Mouse (Mus musculus) spleen, adult 2 months (tissue): ENCODE data around the gene AU022252. TPM values are rescaled to one million over a fixed set of nuclear protein-coding genes. Genes with fewer than 3 reads are reported as not detected.

Experiments
- DNase-seq, 2 experiments: peaks; one replicate each; pipeline versions ENCODE4 v3.0.0 to v3.0.0-alpha.2; 2012 to 2021; ENCODE audit warnings: low spot score in 2 of 2, low read depth in 1 of 2
- H3K27ac ChIP-seq: fragments of 200-500 bp; 2 replicates; pipeline ENCODE4 v1.5.1; 2012; ENCODE audit warnings: low read length, inconsistent platforms; ENCODE audit not compliant: insufficient read depth
- H3K27me3 ChIP-seq: fragments of 200-500 bp; 2 replicates; pipeline ENCODE4 v1.6.1; 2012; ENCODE audit warnings: mild to moderate bottlenecking, moderate library complexity, low read length, inconsistent platforms; ENCODE audit not compliant: control insufficient read depth, insufficient read depth
- H3K36me3 ChIP-seq: fragments of 200-500 bp; 2 replicates; pipeline ENCODE4 v1.6.1; 2012; ENCODE audit warnings: mild to moderate bottlenecking, low read length, inconsistent platforms; ENCODE audit not compliant: control insufficient read depth, insufficient read depth
- H3K4me1 ChIP-seq: fragments of 200-500 bp; 2 replicates; pipeline ENCODE4 v1.6.1; 2011; ENCODE audit warnings: inconsistent platforms; ENCODE audit not compliant: control insufficient read depth, insufficient read depth, insufficient read length
- H3K4me3 ChIP-seq: fragments of 200-500 bp; 2 replicates; pipeline ENCODE4 v1.5.1; 2011; ENCODE audit warnings: mild to moderate bottlenecking, inconsistent platforms; ENCODE audit not compliant: insufficient read depth, insufficient read length; ENCODE audit errors: extremely low read depth
- CTCF ChIP-seq: fragments of 200-500 bp; IDR thresholded peaks from 2 replicates; pipeline ENCODE4 v1.5.1; 2011; ENCODE audit warnings: mild to moderate bottlenecking, inconsistent platforms; ENCODE audit not compliant: insufficient read depth, insufficient read length, insufficient replicate concordance; ENCODE audit errors: extremely low read depth
- POLR2A ChIP-seq: fragments of 200-500 bp; IDR thresholded peaks from 2 replicates; pipeline ENCODE4 v1.6.1; 2011; ENCODE audit warnings: low read depth, low read length, inconsistent platforms
- WGBS: fragments of 180-500 bp; shearing (Covaris S2); methylation state at CpG from one replicate; pipeline ENCODE4 v1.1.7; 2018; 5-methylcytosine and 5-hydroxymethylcytosine counted together
- polyA plus RNA-seq: library from polyadenylated mRNA; depleted of rRNA; stranded (reverse); fragments of >200 nt; gene quantifications from 2 replicates; pipeline ENCODE4 v1.2.3, GENCODE M21; 2012

Gene AU022252
- polyA plus RNA-seq, 1 experiment, result 2.7 TPM

DNA sequence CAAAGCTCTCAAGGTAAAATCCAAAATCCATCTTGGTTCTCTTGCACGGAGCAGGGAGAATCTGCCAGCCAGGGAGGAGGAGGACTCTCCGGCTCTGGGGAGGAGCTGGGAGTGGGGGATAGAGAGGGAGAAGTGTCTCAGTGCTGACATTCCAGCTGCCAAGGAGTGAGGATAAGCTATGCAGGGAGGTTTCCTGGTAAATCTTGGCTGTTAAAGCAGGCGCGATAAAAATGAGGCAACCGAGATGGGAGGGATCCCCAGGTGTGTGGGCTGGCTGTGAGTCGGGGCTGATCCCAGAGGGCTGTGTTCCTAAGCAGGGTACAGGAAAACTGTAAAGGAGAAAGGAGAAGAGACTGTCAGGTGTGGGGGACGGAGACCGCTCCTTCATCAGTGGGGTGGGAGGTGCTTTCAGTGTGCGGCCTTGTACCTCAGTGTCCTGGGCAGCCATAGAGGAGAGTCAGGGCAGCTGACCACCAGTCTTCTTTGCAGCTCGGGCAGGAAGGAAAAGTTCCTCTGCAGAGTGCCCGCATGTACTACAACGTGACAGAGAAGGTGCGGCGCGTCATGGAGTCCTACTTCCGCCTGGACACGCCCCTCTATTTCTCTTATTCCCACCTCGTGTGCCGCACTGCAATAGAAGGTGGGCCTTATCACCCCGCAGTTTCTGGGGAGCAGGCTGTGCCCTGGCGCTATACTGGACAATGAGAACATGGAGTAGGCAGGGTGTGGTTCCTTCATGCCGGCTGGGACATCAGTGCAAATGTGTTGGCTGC, 12.1 kb upstream of the AU022252 start:
- no peak for DNase-seq
- no peak overlapping the region for H3K4me3 ChIP-seq
- H3K27ac ChIP-seq, result no peak overlapping the region
- no peaks in the 10 kb centered on the region for H3K36me3 ChIP-seq
- WGBS, result 93% methylated on average over 22 of the region's 22 CpGs
- no peak for TF ChIP-seq CTCF
- TF ChIP-seq POLR2A, result no peak
- no peaks in the 10 kb centered on the region for H3K4me1 ChIP-seq
- no peaks in the 10 kb centered on the region for H3K27me3 ChIP-seq

- H3K27me3 ChIP-seq, result no peaks in the 10 kb centered on the region
- TF ChIP-seq CTCF, result no peak
- no peak for TF ChIP-seq POLR2A
- no peak for DNase-seq
- H3K36me3 ChIP-seq, result no peaks in the 10 kb centered on the region
- no peak overlapping the region for H3K4me3 ChIP-seq
- WGBS, result 95% methylated on average over 12 of the region's 12 CpGs
- peaks cover 3% of the 10 kb centered on the region; the same call in 1 of the 2 replicates for H3K4me1 ChIP-seq
- no peak overlapping the region for H3K27ac ChIP-seq
Measured at GRCm38 (mm10) chr4:119242571-119242970, 10.1 kb upstream of the AU022252 start.

DNA sequence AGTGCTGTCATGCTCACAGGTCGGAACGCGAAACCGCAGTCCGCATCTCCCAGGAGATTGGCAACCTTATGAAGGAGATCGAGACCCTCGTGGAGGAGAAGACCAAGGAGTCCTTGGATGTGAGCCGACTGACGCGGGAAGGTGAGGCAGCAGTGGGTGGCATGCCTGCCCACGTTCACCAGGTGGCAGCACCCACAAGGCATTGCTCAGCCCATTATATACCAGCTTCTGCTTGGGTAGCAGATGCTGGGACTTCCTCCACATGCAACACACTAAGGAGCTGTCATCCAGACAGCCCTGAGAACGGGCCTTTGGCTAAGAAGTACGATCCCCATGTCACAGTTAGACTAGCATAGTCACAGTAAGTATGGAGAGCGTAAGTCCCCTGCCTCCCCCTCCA, 9.2 kb upstream of the AU022252 start:
- Histone ChIP-seq H3K4me1 (peaks cover 3% of the 10 kb centered on the region; the same call in 1 of the 2 replicates), H3K4me3 (no peak overlapping the region), H3K27me3 (no peaks in the 10 kb centered on the region), H3K36me3 (no peaks in the 10 kb centered on the region), H3K27ac (no peak overlapping the region)
- no peak for DNase-seq
- WGBS, result 82% methylated on average over 14 of the region's 14 CpGs
- TF ChIP-seq CTCF (peak; percentile 15; the same call in 1 of the 2 replicates), POLR2A (no peak)

DNA sequence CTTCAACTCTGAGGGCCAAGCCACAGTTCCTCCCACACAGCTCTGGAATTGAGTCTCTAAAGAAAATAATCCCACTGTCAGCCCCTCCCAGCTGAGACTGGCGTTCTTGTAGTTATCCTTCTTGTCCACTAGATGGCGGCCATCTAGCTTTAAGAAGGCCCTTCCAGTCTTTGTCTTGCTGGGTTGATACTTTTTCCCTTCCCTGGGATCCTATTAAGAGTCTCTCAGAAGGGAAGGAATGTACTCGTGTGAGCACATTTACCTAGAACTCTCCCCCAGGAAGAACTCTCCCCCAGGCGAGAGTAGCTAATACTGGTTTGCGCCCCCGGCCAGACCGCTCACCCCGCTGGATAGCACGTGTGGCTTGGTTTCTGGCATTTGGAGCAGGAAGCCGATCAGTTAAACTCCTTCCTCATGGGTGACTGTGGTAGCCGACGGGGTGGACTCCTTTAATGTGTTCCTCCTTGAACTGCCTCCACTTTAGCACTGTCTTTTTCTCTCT, 6.7 kb upstream of the AU022252 start:
- whole genome bisulfite sequencing, result 8% methylated on average over 12 of the region's 12 CpGs
- Histone ChIP-seq H3K4me3 (no peak overlapping the region), H3K27me3 (no peaks in the 10 kb centered on the region), H3K36me3 (no peaks in the 10 kb centered on the region), H3K4me1 (peaks cover 3% of the 10 kb centered on the region; the same call in 1 of the 2 replicates), H3K27ac (0 out of 2 replicates have a peak overlapping the region, but pooled peaks have one; percentile 2)
- TF ChIP-seq POLR2A, result no peak
- TF ChIP-seq CTCF, result peak; percentile 46; the same call in 1 of the 2 replicates
- DNase-seq, result peak in 1 of 2 experiments; percentile 40

DNA sequence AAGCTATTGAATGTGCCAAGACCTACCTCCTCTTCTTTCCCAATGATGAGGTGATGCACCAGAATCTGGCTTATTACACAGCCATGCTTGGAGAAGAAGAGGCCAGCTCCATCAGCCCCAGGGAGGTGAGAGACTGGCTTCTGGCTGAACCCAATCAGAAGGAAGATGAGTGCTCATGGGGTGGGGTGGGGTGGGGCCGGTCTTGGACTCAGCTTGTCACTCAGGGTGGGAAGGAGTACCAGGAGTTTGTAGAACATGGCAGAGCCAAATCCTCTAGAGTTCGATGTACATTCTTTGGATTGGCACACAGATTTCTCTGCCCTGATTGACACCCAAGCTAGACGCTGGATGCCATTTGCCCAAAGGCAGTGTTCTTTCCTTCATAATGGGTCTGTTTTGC, 6.1 kb upstream of the AU022252 start:
- Histone ChIP-seq H3K4me3 (no peak overlapping the region), H3K4me1 (peaks cover 3% of the 10 kb centered on the region; the same call in 1 of the 2 replicates), H3K27me3 (no peaks in the 10 kb centered on the region), H3K36me3 (no peaks in the 10 kb centered on the region), H3K27ac (no peak overlapping the region)
- WGBS, result 69% methylated on average over 3 of the region's 3 CpGs
- no peak for TF ChIP-seq POLR2A
- TF ChIP-seq CTCF, result no peak
- DNase-seq, result no peak

- TF ChIP-seq CTCF (no peak), POLR2A (no peak)
- Histone ChIP-seq H3K4me1 (peaks cover 3% of the 10 kb centered on the region), H3K36me3 (no peaks in the 10 kb centered on the region), H3K4me3 (no peak overlapping the region), H3K27ac (no peak overlapping the region), H3K27me3 (no peaks in the 10 kb centered on the region)
- WGBS, result 94% methylated on average over 3 of the region's 3 CpGs
- no peak for DNase-seq
Measured at GRCm38 (mm10) chr4:119234348-119234747, 1.8 kb upstream of the AU022252 start.
